Mouse (Mus musculus) ES-Bruce4 (cell line): ENCODE results near the gene Tex14. TPM values are rescaled to one million over a fixed set of nuclear protein-coding genes. Genes with fewer than 3 reads are reported as not detected.

Source experiments
- H3K27ac ChIP-seq: 2 replicates; pipeline ENCODE4 v1.5.1; 2012; ENCODE audit warnings: low read length, inconsistent platforms; ENCODE audit not compliant: insufficient read depth
- H3K27me3 ChIP-seq: 2 replicates; pipeline ENCODE4 v1.6.1; 2012; ENCODE audit warnings: mild to moderate bottlenecking, low read length, inconsistent platforms; ENCODE audit not compliant: control insufficient read depth, poor library complexity, insufficient read depth, severe bottlenecking
- H3K36me3 ChIP-seq: 2 replicates; pipeline ENCODE4 v1.6.1; 2012; ENCODE audit warnings: inconsistent platforms, mild to moderate bottlenecking, low read length, moderate library complexity; ENCODE audit not compliant: control insufficient read depth, poor library complexity, insufficient read depth, severe bottlenecking
- H3K4me1 ChIP-seq: one replicate; pipeline ENCODE4 v1.8.1; 2011; ENCODE audit warnings: low read length; ENCODE audit not compliant: control insufficient read depth, insufficient read depth
- H3K4me3 ChIP-seq: 2 replicates; pipeline ENCODE4 v1.5.1; 2011; ENCODE audit warnings: low read depth, mild to moderate bottlenecking, low read length
- H3K9ac ChIP-seq: 2 replicates; pipeline ENCODE4 v1.6.1; 2012; ENCODE audit warnings: low read depth, mild to moderate bottlenecking, inconsistent platforms; ENCODE audit not compliant: poor library complexity, severe bottlenecking
- H3K9me3 ChIP-seq: replicated peaks from 2 replicates; pipeline ENCODE4 v1.6.1; 2012; ENCODE audit warnings: mild to moderate bottlenecking, low read length, inconsistent platforms; ENCODE audit not compliant: control insufficient read depth, poor library complexity, insufficient read depth, severe bottlenecking
- CTCF ChIP-seq: IDR thresholded peaks from one replicate; pipeline ENCODE4 v1.8.1; 2011; ENCODE audit warnings: low read depth, low read length
- EP300 ChIP-seq: IDR thresholded peaks from 2 replicates; pipeline ENCODE4 v1.6.1; 2011; ENCODE audit warnings: low read depth, low read length; ENCODE audit not compliant: insufficient read depth
- POLR2A ChIP-seq: IDR thresholded peaks from one replicate; pipeline ENCODE4 v1.8.1; 2011; ENCODE audit warnings: low read length; ENCODE audit not compliant: insufficient read depth
- polyA plus RNA-seq: library from polyadenylated mRNA; stranded (reverse); fragments of >200 nt; gene quantifications from 2 replicates; pipeline ENCODE4 v1.2.4, GENCODE M21; 2011; ENCODE audit warnings: low read depth; ENCODE audit not compliant: missing spikeins, insufficient read depth, insufficient read length

The Tex14 gene
- polyA plus RNA-seq, 1 experiment, result 15.9 TPM

DNA sequence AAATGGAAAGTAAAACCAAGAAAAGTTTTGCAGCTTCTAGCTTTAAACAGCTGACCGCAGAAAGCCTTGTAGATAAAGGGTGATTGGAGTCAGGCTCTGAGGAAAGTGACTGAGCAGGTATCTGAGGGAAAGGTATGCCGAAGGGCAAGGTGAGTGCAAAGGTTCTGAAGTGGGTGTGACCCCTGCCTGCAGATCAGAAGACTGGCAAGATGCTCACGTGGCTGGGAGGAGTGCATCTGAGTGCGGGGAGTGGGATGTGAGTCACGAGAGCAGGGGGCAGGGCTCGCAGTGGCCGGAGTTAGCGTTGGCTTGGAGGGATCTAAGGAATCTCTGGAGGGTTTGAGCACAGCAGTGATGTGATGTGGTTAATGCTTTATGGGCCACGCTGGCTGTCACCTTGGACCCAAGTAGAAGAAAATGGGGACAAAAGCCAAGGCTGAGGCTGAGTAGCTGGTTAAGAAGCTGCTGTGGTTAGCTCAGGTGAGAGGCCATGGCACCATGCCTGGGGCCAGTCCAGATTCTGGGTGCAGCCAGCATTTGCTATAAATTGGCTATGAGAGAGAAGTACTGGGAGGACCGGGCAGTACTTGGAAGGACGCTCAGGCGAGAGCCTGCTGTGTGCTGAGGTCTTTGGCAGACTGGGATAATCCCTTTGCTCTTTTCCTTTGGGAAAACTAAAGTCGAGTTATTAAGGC lies 194.7 kb downstream of the Tex14 start:
- Histone ChIP-seq H3K27me3 (no peaks in the 10 kb centered on the region), H3K4me1 (no peaks in the 10 kb centered on the region), H3K4me3 (no peak overlapping the region), H3K27ac (no peak overlapping the region), H3K9ac (no peak overlapping the region), H3K36me3 (peaks cover 36% of the 10 kb centered on the region), H3K9me3 (no peaks in the 10 kb centered on the region)
- TF ChIP-seq POLR2A (no peak), CTCF (no peak), EP300 (no peak)

DNA sequence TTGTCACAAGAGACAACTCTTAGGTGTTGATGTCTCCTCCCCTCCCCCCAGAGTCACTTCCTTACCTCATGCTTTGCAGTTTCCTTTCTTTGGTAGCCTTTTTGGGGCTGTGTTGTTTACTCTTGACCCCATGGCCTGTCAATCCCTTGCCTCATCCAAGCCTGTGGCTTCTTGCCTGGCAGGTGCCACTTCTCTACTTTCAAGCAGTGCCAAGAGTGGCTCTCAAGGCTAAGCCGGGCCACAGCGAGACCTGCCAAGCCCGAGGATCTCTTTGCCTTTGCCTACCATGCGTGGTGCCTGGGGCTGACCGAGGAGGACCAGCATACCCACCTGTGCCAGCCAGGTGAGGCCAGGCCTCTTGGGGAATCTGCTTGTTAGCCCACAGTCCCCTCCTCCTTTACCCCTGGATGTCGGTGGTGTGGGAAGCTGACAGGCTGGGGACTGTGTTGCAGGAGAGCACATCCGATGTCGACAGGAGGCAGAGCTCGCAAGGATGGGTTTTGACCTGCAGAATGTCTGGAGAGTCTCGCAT lies 195.5 kb downstream of the Tex14 start:
- H3K27ac ChIP-seq, result no peak overlapping the region
- H3K9ac ChIP-seq, result no peak overlapping the region
- TF ChIP-seq CTCF (no peak), POLR2A (no peak), EP300 (no peak)
- H3K9me3 ChIP-seq, result no peaks in the 10 kb centered on the region
- H3K27me3 ChIP-seq, result no peaks in the 10 kb centered on the region
- no peak overlapping the region for H3K4me3 ChIP-seq
- H3K4me1 ChIP-seq, result no peaks in the 10 kb centered on the region
- H3K36me3 ChIP-seq, result peaks cover 45% of the 10 kb centered on the region

DNA sequence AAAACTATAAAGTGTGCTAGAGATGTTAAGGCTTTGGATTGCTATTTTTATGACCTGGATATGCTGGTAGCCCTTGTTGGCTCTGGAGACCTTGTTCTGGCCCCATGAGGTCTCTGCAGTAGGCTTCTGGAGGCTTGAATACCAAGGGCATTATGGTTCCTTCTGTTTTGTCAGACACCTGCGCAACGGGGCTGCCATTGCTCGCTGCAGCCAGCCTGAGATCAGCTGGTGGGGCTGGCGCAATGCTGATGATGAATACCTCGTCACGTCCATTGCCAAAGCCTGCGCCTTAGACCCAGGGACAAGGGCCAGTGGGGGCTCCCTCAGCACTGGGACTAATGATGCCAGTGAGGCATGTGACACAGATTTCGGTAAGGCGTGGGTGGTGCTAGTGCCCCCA lies 197.4 kb downstream of the Tex14 start:
- Histone ChIP-seq H3K36me3 (peaks cover 53% of the 10 kb centered on the region), H3K27ac (no peak overlapping the region), H3K27me3 (no peaks in the 10 kb centered on the region), H3K4me3 (no peak overlapping the region), H3K9ac (no peak overlapping the region), H3K4me1 (no peaks in the 10 kb centered on the region), H3K9me3 (no peaks in the 10 kb centered on the region)
- no peak for TF ChIP-seq POLR2A
- no peak for TF ChIP-seq CTCF
- no peak for TF ChIP-seq EP300

DNA sequence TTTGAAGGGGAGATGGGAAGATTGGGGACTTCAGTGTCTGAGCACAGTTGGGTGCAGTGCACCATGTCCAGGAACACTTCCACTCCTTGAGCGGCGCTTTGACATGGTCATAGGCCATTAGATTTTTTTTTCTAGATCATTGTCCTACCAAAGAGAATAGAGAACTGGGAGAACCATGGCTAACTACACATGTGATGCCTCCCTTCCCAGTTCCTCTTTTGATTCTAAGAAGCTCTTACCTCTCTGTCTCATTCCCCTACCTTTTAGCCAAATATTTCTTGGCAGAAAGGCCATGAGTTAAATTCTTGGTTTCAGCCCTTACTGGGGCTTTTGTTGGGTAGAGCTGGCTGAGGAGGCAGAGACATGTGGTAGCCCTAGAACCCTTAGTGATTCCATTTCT lies 198.7 kb downstream of the Tex14 start:
- no peaks in the 10 kb centered on the region for H3K4me1 ChIP-seq
- no peak for TF ChIP-seq CTCF
- TF ChIP-seq POLR2A, result no peak
- no peak for TF ChIP-seq EP300
- H3K9ac ChIP-seq, result no peak overlapping the region
- H3K27ac ChIP-seq, result no peak overlapping the region
- H3K4me3 ChIP-seq, result no peak overlapping the region
- H3K27me3 ChIP-seq, result no peaks in the 10 kb centered on the region
- H3K9me3 ChIP-seq, result no peaks in the 10 kb centered on the region
- peaks cover 43% of the 10 kb centered on the region for H3K36me3 ChIP-seq

Other genes with a start within 250 kb of the Tex14 start
- gene Ppm1e, start 46.0 kb upstream of the Tex14 start, polyA plus RNA-seq, result 1.2 and 1.4 TPM in 2 replicates
- 30.9 and 31.0 TPM in 2 replicates for gene Rad51c, start 111 bp upstream of the Tex14 start, polyA plus RNA-seq
- gene Gm11492, start 161.6 kb downstream of the Tex14 start, polyA plus RNA-seq, result 0.46 TPM in 1 of 2 replicates, not detected in the other
- 68.5 and 78.6 TPM in 2 replicates for gene Sept4, start 163.8 kb downstream of the Tex14 start, polyA plus RNA-seq
- 47.7 and 50.4 TPM in 2 replicates for gene Mtmr4, start 187.1 kb downstream of the Tex14 start, polyA plus RNA-seq
- gene Hsf5, start 212.1 kb downstream of the Tex14 start, polyA plus RNA-seq, result 1.5 and 1.6 TPM in 2 replicates